Mouse (Mus musculus) stomach, postnatal 0 days (tissue): ENCODE results near the gene Trim28. TPM values are rescaled to one million over a fixed set of nuclear protein-coding genes. Genes with fewer than 3 reads are reported as not detected.

Experiments used
- ATAC-seq: fragments of 200-750 bp; cut with Nextera tagmentation; 2 replicates; pipeline ENCODE4 v1.8.0; 2017; ENCODE audit not compliant: low FRiP score, low TSS enrichment
- DNase-seq: peaks from one replicate; pipeline ENCODE4 v3.0.0-alpha.2; 2016; ENCODE audit warnings: low spot score
- H3K27ac ChIP-seq: fragments of 300-500 bp; sonication (generic); replicated peaks from 2 replicates; pipeline ENCODE4 v1.5.1; 2014; ENCODE audit warnings: mild to moderate bottlenecking, control low read depth
- H3K27me3 ChIP-seq: fragments of 300-500 bp; sonication (generic); 2 replicates; pipeline ENCODE4 v1.6.1; 2014; ENCODE audit warnings: low read length; ENCODE audit not compliant: control insufficient read depth, insufficient read depth
- H3K36me3 ChIP-seq: fragments of 300-500 bp; sonication (generic); 2 replicates; pipeline ENCODE4 v1.6.1; 2014; ENCODE audit warnings: low read length, mixed read lengths; ENCODE audit not compliant: control insufficient read depth, insufficient read depth
- H3K4me1 ChIP-seq: fragments of 300-500 bp; sonication (generic); replicated peaks from 2 replicates; pipeline ENCODE4 v1.6.1; 2014; ENCODE audit warnings: antibody characterized with exemption; ENCODE audit not compliant: control insufficient read depth, insufficient read depth
- H3K4me2 ChIP-seq: fragments of 300-500 bp; sonication (generic); replicated peaks from 2 replicates; pipeline ENCODE4 v1.6.1; 2014; ENCODE audit warnings: low read depth, mild to moderate bottlenecking, control low read depth, moderate library complexity
- H3K4me3 ChIP-seq: fragments of 300-500 bp; sonication (generic); 2 replicates; pipeline ENCODE4 v1.5.1; 2014; ENCODE audit warnings: low read depth, low read length, control low read depth
- H3K9ac ChIP-seq: fragments of 300-500 bp; sonication (generic); 2 replicates; pipeline ENCODE4 v1.6.1; 2014; ENCODE audit warnings: mild to moderate bottlenecking, low read length, control low read depth, mixed read lengths
- H3K9me3 ChIP-seq: fragments of 300-500 bp; sonication (generic); 2 replicates; pipeline ENCODE4 v1.6.1; 2016; ENCODE audit warnings: low read length; ENCODE audit not compliant: control insufficient read depth
- CTCF ChIP-seq: IDR thresholded peaks from 2 replicates; pipeline ENCODE4 v1.5.1; 2016; ENCODE audit warnings: antibody characterized with exemption, low read depth, mild to moderate bottlenecking, moderate library complexity
- EP300 ChIP-seq: optimal IDR thresholded peaks from 2 replicates; pipeline ENCODE3; 2016; ENCODE audit warnings: antibody characterized with exemption
- WGBS: fragments of 180-500 bp; shearing (Covaris S2); extraction: QIAGEN DNeasy Blood & Tissue Kit; methylation state at CpG from one replicate; pipeline ENCODE4 v1.1.7; 2014; 5-methylcytosine and 5-hydroxymethylcytosine counted together
- polyA plus RNA-seq: library from polyadenylated mRNA; unstranded; fragments of >200 nt; fragmentation: Nextera tagmentation; extraction: Ambion mirVana; gene quantifications from 2 replicates; pipeline ENCODE4 v1.2.1, GENCODE M21; 2015

The Trim28 gene
- polyA plus RNA-seq, 1 experiment from 2014 or later: 93.7 TPM

DNA sequence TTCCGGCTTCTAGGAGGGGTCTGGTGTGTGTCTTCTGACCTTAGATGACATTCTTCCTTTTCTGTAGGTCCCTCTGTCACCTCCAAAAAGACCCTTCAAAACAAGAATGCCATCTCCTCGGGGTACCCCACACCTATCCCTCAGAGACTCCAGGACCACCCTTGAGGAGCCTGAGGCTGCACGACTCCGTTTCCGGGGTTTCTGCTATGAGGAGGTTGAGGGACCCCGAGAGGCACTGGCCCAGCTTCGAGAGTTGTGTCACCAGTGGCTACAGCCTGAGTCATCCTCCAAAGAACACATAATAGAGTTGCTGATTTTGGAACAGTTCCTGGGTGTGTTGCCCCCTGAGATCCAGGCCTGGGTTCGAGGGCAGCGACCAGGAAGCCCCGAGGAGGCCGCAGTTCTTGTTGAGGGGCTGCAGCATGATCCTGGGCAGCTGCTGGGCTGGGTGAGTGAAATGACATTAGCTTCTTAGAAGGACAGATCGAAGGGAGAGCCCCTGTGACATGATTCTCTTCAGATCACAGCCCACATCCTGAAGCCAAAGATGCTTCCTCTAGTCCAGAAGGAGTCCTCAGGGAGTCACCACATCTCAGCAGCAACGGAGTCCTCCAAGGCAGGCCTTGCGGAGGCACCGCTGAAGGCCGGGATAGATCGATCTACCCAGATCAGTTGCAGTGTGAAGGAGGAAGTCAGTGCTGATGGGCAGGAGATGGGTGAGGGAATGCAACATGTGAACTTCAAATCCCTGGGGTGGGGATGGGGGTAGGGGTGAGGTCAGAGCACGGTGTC lies 19.8 kb upstream of the Trim28 start:
- Histone ChIP-seq H3K4me3 (no peak overlapping the region), H3K27me3 (no peaks in the 10 kb centered on the region), H3K4me1 (no peaks in the 10 kb centered on the region), H3K27ac (0 out of 2 replicates have a peak overlapping the region, but pooled peaks have one; percentile 89), H3K9me3 (no peaks in the 10 kb centered on the region), H3K9ac (0 out of 2 replicates have a peak overlapping the region, but pooled peaks have one; percentile 70), H3K36me3 (no peaks in the 10 kb centered on the region; the same call in 1 of the 2 replicates), H3K4me2 (peak overlapping the region; percentile 66)
- DNase-seq (no peak), ATAC-seq (no peak)
- TF ChIP-seq EP300 (no peak), CTCF (no peak)
- 80% methylated on average over 18 of the region's 18 CpGs for WGBS

- WGBS: 68% methylated on average over 6 of the region's 6 CpGs
- no peaks in the 10 kb centered on the region for H3K9me3 ChIP-seq
- H3K4me1 ChIP-seq: no peaks in the 10 kb centered on the region
- no peak for TF ChIP-seq CTCF
- H3K4me2 ChIP-seq: no peak overlapping the region
- H3K27me3 ChIP-seq: no peaks in the 10 kb centered on the region
- H3K4me3 ChIP-seq: no peak overlapping the region
- H3K27ac ChIP-seq: no peak overlapping the region
- no peak overlapping the region for H3K9ac ChIP-seq
- ATAC-seq (no peak), DNase-seq (no peak)
- no peaks in the 10 kb centered on the region; the same call in 1 of the 2 replicates for H3K36me3 ChIP-seq
Observed at GRCm38 (mm10) chr7:12979776-12980175, 19.1 kb upstream of the Trim28 start.

DNA sequence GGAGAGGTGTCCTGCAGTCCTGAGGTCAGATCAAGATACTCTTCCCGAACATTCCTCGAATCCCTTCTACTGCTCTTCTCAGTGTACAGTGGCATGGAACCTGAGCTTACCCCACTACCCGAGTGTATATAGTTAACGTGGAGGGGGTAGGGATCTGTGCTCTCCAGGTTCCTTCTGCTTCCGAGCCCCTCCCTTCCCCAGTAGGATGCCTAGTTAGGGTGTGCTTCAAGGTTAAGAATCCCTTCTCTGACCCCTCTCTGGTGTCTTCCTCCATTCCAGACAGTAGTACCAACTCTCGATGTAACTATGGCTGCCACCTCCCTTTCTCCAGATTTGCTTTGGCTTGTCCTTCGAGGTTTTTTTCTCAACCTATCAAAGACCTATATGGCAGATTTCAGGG lies 18.6 kb upstream of the Trim28 start:
- no peaks in the 10 kb centered on the region for H3K4me1 ChIP-seq
- H3K36me3 ChIP-seq: no peaks in the 10 kb centered on the region; the same call in 1 of the 2 replicates
- H3K27ac ChIP-seq: no peak overlapping the region
- 81% methylated on average over 7 of the region's 7 CpGs for WGBS
- DNase-seq (no peak), ATAC-seq (no peak)
- H3K27me3 ChIP-seq: no peaks in the 10 kb centered on the region
- H3K4me3 ChIP-seq: no peak overlapping the region
- no peak for TF ChIP-seq EP300
- no peak for TF ChIP-seq CTCF
- no peaks in the 10 kb centered on the region for H3K9me3 ChIP-seq
- H3K4me2 ChIP-seq: no peak overlapping the region
- no peak overlapping the region for H3K9ac ChIP-seq

DNA sequence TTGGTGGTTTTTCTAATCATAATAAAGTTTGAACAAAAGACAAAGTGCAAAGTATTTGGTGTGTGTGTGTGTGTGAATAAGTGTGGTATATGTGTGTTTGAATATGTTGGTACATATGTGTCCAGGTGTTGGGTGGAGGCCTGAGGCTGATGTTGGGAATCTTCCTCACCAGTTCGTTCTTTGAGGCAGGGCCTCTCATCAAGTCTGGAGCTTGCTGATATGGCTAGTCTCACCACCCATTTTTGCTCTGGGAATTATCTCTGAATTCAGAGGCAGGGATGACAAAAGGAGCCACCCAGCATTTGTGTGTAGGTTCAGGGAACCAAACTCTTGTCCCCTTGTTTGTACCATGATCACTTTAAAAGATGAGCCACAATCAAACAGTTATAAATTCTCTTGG lies 13.2 kb upstream of the Trim28 start:
- H3K4me1 ChIP-seq: no peaks in the 10 kb centered on the region
- ATAC-seq: no peak
- H3K9me3 ChIP-seq: no peaks in the 10 kb centered on the region
- no peaks in the 10 kb centered on the region for H3K27me3 ChIP-seq
- no peaks in the 10 kb centered on the region for H3K36me3 ChIP-seq
- no peak for DNase-seq
- no peak overlapping the region for H3K4me2 ChIP-seq
- no peak for TF ChIP-seq CTCF
- TF ChIP-seq EP300: no peak
- no peak overlapping the region for H3K27ac ChIP-seq
- no peak overlapping the region for H3K4me3 ChIP-seq
- WGBS: 77% methylated on average over 1 of the region's 1 CpGs
- no peak overlapping the region for H3K9ac ChIP-seq

DNA sequence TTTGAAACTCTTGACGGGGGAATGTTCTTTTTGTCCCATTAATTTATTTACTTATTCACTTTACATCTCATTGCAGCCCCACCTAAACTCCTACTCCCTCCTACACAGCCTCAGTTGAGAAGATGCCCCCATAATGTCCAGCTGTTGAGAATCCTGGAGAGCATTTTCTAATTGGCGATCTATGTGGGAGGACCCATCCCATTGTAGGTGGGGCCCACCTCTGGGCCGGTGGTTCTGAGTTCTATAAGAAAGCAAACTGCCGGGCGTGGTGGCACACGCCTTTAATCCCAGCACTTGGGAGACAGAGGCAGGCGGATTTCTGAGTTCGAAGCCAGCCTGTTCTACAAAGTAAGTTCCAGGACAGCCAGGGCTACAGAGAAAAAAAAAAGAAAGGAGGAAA lies 12.0 kb upstream of the Trim28 start:
- H3K4me2 ChIP-seq: no peak overlapping the region
- WGBS: 79% methylated on average over 8 of the region's 8 CpGs
- no peak overlapping the region for H3K9ac ChIP-seq
- H3K36me3 ChIP-seq: no peaks in the 10 kb centered on the region
- no peaks in the 10 kb centered on the region for H3K4me1 ChIP-seq
- ATAC-seq (no peak), DNase-seq (no peak)
- H3K9me3 ChIP-seq: no peaks in the 10 kb centered on the region
- no peaks in the 10 kb centered on the region for H3K27me3 ChIP-seq
- TF ChIP-seq EP300 (no peak), CTCF (no peak)
- H3K4me3 ChIP-seq: no peak overlapping the region
- no peak overlapping the region for H3K27ac ChIP-seq

- H3K9ac ChIP-seq: no peak overlapping the region
- H3K4me1 ChIP-seq: no peaks in the 10 kb centered on the region
- H3K27ac ChIP-seq: no peak overlapping the region
- no peak overlapping the region for H3K4me3 ChIP-seq
- ATAC-seq (no peak), DNase-seq (no peak)
- H3K36me3 ChIP-seq: no peaks in the 10 kb centered on the region
- H3K4me2 ChIP-seq: no peak overlapping the region
- TF ChIP-seq EP300 (no peak), CTCF (no peak)
- 74% methylated on average over 8 of the region's 8 CpGs for whole genome bisulfite sequencing
- H3K9me3 ChIP-seq: no peaks in the 10 kb centered on the region
- H3K27me3 ChIP-seq: no peaks in the 10 kb centered on the region
Observed at GRCm38 (mm10) chr7:12987409-12988189, 11.3 kb upstream of the Trim28 start.
